Mouse (Mus musculus) kidney, adult 2 months (tissue): Measurements from ENCODE around the gene Ncoa6. TPM values are rescaled to one million over a fixed set of nuclear protein-coding genes. Genes with fewer than 3 reads are reported as not detected.

Experiments used
- DNase-seq: peaks from one replicate; pipeline ENCODE4 v3.0.0; 2021
- H3K27ac ChIP-seq: fragments of 200-500 bp; 2 replicates; pipeline ENCODE4 v1.5.1; 2012; ENCODE audit warnings: low read depth, low read length, control low read depth, inconsistent platforms; ENCODE audit not compliant: insufficient read depth
- H3K27me3 ChIP-seq: fragments of 200-500 bp; replicated peaks from 2 replicates; pipeline ENCODE4 v1.6.1; 2012; ENCODE audit warnings: mild to moderate bottlenecking, moderate library complexity, low read length, inconsistent platforms; ENCODE audit not compliant: control insufficient read depth, insufficient read depth
- H3K36me3 ChIP-seq: fragments of 200-500 bp; 2 replicates; pipeline ENCODE4 v1.6.1; 2012; ENCODE audit warnings: mild to moderate bottlenecking, moderate library complexity, low read length, inconsistent platforms; ENCODE audit not compliant: control insufficient read depth, insufficient read depth
- H3K4me1 ChIP-seq: fragments of 200-500 bp; 2 replicates; pipeline ENCODE4 v1.6.1; 2011; ENCODE audit warnings: low read length; ENCODE audit not compliant: control insufficient read depth, insufficient read depth
- H3K4me3 ChIP-seq: fragments of 200-500 bp; 2 replicates; pipeline ENCODE4 v1.5.1; 2011; ENCODE audit warnings: mild to moderate bottlenecking, low read depth, low read length, control low read depth; ENCODE audit not compliant: insufficient read depth
- CTCF ChIP-seq: fragments of 200-500 bp; conservative IDR thresholded peaks from 2 replicates; pipeline ENCODE4 v1.5.1; 2011; ENCODE audit warnings: low read depth, mild to moderate bottlenecking, control low read depth, low read length, moderate library complexity, mixed read lengths; ENCODE audit not compliant: insufficient read depth, insufficient read length
- POLR2A ChIP-seq: fragments of 200-500 bp; IDR thresholded peaks from one replicate; pipeline ENCODE4 v1.6.1; 2011; ENCODE audit warnings: low read depth, low read length, control low read depth
- WGBS: fragments of 180-500 bp; shearing (Covaris S2); methylation state at CpG from one replicate; pipeline ENCODE4 v1.1.7; 2018; 5-methylcytosine and 5-hydroxymethylcytosine counted together
- polyA plus RNA-seq: library from polyadenylated mRNA; depleted of rRNA; stranded (reverse); fragments of >200 nt; gene quantifications from 2 replicates; pipeline ENCODE4 v1.2.3, GENCODE M21; 2012; rRNA removed

Ncoa6 gene
- 25.4 and 40.6 TPM in 2 replicates for polyA plus RNA-seq

DNA sequence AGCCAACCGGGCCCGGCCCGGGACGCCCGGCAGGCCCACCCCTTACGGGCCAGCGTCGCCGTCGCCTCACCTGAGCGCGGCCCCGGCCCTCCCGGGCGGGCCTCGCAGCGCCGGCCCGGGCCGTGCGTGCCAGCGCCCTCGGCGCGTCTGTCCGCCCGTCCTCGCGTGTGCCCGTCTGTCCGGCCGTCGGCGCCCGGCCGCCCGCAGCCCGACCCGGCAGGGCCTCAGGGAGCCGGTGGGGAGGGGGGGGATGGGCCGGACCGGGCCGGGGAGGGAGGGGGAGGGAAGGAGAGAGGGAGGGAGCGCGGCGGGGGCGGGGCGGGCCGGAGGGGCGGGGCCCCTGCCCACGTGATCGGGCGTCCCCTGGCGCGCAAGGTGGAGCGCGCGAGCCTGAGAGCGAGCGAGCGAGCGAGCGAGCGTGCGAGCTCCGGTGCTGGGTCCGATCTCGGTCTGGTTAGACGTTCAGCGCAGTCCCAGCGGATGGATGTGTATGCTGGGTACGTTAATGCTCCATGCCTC lies at the start of gene Ncoa6:
Gene Ncoa6 (minus strand): TSS at position 325 of the 519 bp plus-strand sequence.
- DNase-seq: peak; percentile 77
- TF ChIP-seq CTCF: no peak
- no peak for TF ChIP-seq POLR2A
- Histone ChIP-seq H3K27me3 (no peaks in the 10 kb centered on the region), H3K4me3 (peak within 1 kb of the TSS; percentile 92), H3K36me3 (no peaks in the 10 kb centered on the region), H3K27ac (peak within 1 kb of the TSS; percentile 72), H3K4me1 (peaks cover 12% of the 10 kb centered on the region)
- WGBS: 2% methylated on average over 64 of the region's 72 CpGs

DNA sequence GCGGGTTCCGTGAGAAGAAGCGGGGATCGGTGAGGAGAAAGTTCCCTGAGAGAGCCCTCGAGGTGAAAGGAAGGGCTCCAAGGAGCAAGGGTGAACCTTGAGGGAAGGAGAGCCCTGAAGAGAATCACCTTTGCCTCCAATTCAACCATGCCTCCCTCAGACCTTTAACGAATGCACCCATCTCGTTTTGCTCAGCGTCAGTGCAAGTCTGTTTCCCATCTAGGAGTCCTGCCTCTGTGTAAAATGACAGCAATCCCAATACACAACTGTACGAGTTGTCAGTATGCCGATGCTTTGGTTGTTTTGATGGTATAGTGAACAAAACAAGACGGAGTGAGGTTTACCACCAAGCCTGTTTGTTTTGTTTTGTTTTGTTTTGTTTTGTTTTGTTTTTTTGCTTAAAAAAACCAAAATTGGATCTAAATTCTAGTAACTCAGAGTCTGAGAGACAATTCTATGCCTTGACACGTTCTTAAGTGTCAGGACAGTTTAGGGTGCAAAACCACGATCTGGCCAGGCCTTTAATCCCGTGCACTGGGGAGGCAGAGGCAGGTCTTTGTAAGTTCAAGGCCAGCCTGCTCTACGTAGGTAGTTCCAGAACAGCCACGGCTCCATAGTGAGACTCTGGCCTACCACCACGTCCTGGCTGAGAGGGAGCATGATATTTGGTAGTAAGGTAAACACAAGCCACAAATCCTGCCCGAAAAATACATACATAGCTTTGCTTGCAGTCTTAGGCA lies 45.0 kb upstream of the Ncoa6 start:
- Histone ChIP-seq H3K27ac (peak overlapping the region; percentile 75), H3K36me3 (peaks cover 2% of the 10 kb centered on the region; the same call in 1 of the 2 replicates), H3K4me3 (peak overlapping the region; percentile 63), H3K4me1 (peaks cover 4% of the 10 kb centered on the region; the same call in 1 of the 2 replicates), H3K27me3 (no peaks in the 10 kb centered on the region)
- DNase-seq: peak; percentile 5
- whole genome bisulfite sequencing: 21% methylated on average over 18 of the region's 18 CpGs
- TF ChIP-seq CTCF (no peak), POLR2A (no peak)

DNA sequence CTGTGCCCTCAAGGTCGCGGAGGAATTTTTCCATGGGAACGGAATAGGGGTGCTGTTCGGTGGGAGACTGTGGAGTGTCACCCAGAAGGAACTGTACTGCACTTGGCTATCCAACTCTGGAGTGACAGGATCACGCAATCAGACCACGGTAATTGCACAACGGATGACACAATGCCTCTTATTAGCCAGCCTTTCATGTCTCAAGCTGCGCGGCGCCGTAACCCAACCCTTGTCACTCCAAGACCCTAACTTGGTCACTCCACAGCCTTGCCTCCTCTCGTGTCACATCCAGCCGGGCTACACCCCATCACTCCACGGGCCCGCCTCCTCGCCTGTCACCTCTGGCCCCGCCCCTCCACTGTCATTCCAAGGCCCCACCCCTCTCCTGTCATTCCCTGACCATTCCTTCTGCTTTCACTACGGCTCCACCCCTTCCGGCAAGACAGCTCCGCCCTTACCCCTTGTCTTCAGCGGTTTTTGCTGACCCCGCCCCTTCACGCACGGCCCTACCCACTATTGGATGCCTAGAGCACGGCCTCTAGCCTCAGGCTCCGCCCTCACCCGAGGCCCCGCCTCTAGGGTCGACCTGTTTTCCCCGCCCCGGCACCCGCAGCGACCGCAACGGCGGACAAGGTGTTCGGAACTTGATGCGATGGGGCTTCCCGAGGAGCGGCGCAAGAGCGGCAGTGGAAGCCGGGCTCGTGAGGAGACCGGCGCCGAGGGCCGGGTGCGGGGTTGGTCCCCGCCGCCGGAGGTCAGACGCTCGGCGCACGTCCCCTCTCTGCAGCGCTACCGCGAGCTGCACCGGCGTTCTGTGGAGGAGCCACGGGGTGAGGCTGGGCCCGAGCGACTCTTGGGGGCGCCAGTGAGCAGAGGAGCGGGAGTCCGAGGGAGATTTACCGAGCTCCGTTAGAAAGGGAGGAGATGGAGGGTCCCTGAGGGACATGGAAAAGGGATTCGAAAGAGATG lies 44.0 kb upstream of the Ncoa6 start, which contains the start of the genes Acss2 and Ggt7:
Gene Acss2 (plus strand): TSS at position 494 of the 969 bp plus-strand sequence.
Gene Ggt7 (minus strand): TSS at position 783 of the 969 bp plus-strand sequence.
- Histone ChIP-seq H3K36me3 (peaks cover 2% of the 10 kb centered on the region; the same call in 1 of the 2 replicates), H3K27me3 (no peaks in the 10 kb centered on the region), H3K27ac (peak within 1 kb of the TSS; percentile 75), H3K4me1 (peaks cover 4% of the 10 kb centered on the region; the same call in 1 of the 2 replicates), H3K4me3 (peak within 1 kb of the TSS; percentile 63)
- TF ChIP-seq CTCF (peak; percentile 66), POLR2A (no peak)
- WGBS: 2% methylated on average over 70 of the region's 70 CpGs
- DNase-seq: peak; percentile 100

- Histone ChIP-seq H3K4me1 (peaks cover 4% of the 10 kb centered on the region; the same call in 1 of the 2 replicates), H3K4me3 (no peak overlapping the region), H3K27me3 (no peaks in the 10 kb centered on the region), H3K36me3 (no peaks in the 10 kb centered on the region), H3K27ac (no peak overlapping the region)
- TF ChIP-seq CTCF (peak; percentile 89), POLR2A (no peak)
- DNase-seq: peak; percentile 82
- 12% methylated on average over 1 of the region's 1 CpGs for WGBS
Observed at GRCm38 (mm10) chr2:155515941-155516340, 42.2 kb upstream of the Ncoa6 start.

DNA sequence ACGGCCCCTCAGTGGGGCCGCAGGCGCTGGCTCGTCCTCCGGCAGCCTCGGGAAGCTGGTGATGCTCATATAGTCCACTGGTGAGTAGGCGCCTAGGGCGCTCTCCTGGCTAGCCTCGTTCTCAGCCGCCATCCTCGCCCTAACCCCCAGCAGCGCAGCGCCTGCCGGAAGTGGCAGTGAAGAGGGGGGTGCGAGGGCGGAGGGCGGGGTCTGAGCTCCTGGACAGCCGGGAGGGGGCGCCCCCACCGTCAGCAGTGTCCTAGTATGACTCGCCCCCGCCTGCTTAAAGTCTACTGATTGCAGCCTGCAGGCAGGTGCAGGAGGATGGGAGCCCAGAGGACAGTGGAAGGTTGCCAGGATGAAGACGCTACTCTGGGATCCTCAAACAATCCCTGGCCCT lies 41.0 kb upstream of the Ncoa6 start:
- no peak for TF ChIP-seq CTCF
- no peak for TF ChIP-seq POLR2A
- peak; percentile 69 for DNase-seq
- Histone ChIP-seq H3K27me3 (no peaks in the 10 kb centered on the region), H3K36me3 (no peaks in the 10 kb centered on the region), H3K4me3 (peak overlapping the region; percentile 32; the same call in 1 of the 2 replicates), H3K4me1 (peaks cover 4% of the 10 kb centered on the region; the same call in 1 of the 2 replicates), H3K27ac (no peak overlapping the region)
- WGBS: 4% methylated on average over 22 of the region's 23 CpGs

DNA sequence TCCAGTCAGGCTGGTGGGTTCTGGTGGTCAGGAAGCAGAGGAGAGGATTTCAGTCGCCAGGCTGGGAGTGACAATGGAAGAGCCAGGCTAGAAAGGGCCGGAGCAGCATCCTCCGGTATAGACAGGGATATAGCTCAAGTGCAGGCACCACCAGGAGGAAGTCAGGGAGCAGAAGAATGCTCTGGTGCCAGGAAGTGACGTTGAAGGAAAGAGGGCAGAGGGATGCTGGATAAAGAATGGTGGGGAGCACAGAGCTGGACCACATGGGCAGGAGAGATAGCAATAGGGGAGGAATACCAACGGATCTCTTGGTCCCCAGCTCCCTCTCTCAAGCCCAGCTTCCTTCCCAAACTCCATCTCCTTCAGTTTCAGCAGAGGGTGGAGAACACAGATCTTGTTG lies 39.8 kb upstream of the Ncoa6 start:
- Histone ChIP-seq H3K27ac (no peak overlapping the region), H3K4me3 (no peak overlapping the region), H3K27me3 (no peaks in the 10 kb centered on the region), H3K4me1 (no peaks in the 10 kb centered on the region), H3K36me3 (no peaks in the 10 kb centered on the region)
- 58% methylated on average over 5 of the region's 5 CpGs for WGBS
- TF ChIP-seq CTCF: no peak
- TF ChIP-seq POLR2A: no peak
- no peak for DNase-seq
